Mouse (Mus musculus): ENCODE results near the gene Nat10.

Gene Nat10

DNA sequence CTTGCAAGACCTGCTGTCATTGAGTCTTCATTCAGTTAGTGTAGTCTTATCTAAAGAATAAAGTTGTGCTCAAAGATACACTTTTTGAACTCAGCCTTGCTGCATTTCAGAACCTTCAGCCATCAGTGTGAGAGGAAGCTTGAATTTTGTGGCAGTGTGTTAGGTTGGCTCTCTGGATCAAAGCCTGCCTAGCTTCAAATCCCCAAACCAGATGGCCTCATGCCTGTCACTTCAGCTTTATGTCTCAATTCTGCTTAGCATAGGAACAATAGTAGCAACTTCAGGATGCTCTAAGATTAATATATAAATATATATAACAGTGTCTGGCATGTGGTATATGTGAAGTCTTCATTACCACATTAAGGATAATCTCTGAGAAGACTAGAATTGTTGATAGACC lies 73.2 kb downstream of the Nat10 start:
- no peak for DNase-seq

- DNase-seq: no peak
Measured at GRCm38 (mm10) chr2:103687143-103687542, 73.9 kb downstream of the Nat10 start.

DNA sequence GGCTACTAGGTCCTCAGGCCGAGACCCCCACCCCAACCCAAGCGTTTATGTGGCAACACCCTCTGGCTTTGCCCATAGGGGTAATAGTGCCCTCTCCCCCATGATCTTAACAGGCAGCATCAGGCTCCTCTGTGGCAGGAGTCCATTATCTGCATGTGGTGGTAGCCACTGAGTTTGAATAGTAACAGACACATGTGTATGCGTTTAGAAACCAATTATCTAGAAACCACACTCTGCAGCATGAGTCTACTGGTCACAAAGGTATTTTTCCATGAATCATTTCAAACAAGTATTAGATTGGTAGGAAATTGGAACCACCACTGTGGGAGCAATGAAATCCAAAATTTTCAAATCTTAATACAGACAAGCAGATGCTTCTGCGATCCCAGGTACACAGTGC lies 75.5 kb downstream of the Nat10 start:
- DNase-seq: no peak

DNA sequence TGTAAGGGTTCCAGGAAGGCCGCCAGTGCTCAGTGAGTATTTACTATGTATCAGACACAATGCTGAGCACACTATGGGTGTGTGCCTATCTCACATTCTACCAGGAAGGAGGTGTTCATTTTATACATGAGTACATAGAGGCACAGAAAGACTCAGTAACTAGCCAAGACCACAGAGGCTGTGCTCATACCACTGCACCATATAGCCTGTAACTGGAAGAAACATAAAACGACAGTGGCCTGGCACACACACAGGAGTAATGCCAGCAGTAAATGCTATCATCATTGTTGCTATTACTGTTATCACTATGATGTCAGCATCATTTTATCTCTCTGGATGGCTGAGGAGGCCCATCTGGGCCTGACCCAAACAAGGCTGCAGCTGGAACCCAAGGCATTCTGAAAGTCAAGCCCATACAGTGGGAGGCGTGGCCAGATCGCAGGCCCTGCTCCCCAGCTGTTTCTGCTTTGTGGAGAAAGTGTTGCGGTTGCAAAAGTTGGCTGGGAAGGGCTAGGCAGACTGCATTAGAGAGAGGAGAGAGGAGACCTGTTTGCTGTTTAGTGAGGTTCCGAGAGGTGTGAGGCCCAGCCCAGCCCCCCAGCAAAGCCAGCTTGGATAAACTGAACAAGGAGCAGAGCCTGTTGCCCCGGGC lies 76.0 kb downstream of the Nat10 start:
- DNase-seq: no peak

GRCm38 (mm10) chr2:103684431-103684830 lies 76.6 kb downstream of the Nat10 start:
- no peak for DNase-seq

DNA sequence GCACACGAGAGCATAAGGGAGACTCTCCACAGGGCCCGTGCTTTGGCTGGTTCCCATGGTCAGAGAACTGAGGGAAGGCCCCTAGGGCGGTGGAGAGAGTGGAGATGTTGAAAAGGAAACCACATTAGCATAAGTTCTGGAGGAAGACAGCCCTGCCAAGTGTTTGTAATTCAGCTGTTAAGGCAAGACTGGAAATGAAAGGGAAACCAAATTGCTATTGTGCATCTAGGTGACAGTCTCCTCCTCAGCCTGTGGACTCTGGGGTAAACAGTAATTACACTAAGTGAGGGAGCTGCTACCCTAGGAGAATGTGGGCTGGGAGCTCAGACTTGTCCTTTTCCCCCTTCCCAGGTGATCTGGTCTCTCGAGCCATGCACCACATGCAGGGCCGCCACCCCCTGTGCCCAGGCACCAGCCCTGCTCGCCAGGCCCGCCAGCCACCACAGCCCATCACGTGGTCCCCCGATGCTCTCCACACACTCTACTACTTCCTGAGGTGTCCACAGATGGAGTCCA lies 78.1 kb downstream of the Nat10 start:
- DNase-seq: peak; percentile 29

GRCm38 (mm10) chr2:103682261-103682722 lies 78.8 kb downstream of the Nat10 start:
- peak; percentile 21 for DNase-seq

- DNase-seq: no peak
Measured at GRCm38 (mm10) chr2:103681149-103681548, 79.9 kb downstream of the Nat10 start.

DNA sequence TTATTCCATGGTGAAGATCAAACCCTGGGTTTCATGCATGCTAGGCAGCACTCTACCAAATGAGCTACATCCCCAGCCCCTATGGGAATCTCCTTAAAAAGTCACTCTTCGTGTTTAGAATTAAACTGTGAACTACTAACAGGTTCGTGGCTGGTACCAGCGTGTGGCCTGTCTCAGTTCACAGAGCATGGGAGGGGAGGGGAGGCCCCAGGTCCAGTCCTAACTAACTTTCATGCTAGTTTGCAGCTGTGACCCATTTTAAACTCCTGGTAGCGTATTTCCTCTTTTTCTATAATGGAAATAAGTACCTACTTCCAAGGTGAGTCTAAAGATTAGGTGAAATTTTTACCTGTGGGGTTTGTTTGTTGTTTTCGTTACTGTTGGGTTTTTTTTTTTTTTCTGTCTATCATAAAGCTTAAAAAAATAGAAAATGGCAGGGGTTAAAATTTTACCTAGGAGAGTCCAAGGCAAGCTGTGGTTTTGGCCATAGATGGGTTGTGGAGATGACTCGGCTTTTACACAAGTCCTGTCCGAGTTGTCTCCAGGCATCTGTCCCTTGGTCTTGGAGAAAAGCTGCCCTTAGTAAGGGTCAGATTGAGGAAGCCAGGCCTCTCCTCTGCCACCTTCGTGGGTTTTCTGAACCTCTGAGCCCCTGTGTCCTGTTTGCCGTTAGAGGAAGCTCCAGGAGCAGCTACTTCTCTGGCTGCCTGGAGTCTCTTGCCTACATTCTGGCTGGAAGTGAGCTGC lies 80.5 kb downstream of the Nat10 start:
- no peak for DNase-seq

GRCm38 (mm10) chr2:103678433-103678832 lies 82.6 kb downstream of the Nat10 start:
- DNase-seq: no peak

- DNase-seq: no peak
Measured at GRCm38 (mm10) chr2:103677614-103678369, 83.3 kb downstream of the Nat10 start.

GRCm38 (mm10) chr2:103676808-103677207 lies 84.3 kb downstream of the Nat10 start:
- DNase-seq: no peak

GRCm38 (mm10) chr2:103675391-103675790 lies 85.7 kb downstream of the Nat10 start:
- no peak for DNase-seq

DNA sequence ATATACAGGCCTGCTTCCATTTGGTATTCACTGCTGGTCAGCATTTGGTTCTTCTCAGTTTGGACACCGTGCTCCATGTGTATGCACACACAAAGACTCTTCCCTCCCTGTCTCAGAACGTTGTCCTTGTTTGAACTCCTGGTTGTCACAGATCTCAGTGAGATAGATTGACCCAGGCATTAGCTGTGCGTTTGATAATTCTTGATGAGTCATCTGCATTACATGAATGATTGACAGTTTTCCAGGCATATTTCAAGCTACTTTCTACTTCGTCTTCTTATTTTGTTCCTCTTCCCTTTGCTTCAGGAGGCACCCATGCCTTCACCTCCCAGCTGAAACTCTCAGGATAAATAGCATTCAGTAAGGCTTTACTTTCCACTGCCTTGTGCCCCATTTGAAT lies 87.5 kb downstream of the Nat10 start:
- DNase-seq: no peak

GRCm38 (mm10) chr2:103672573-103673119 lies 88.4 kb downstream of the Nat10 start:
- no peak for DNase-seq
